Mouse (Mus musculus) CH12.LX (cell line): ENCODE results near the gene Coq8b. TPM values are rescaled to one million over a fixed set of nuclear protein-coding genes. Genes with fewer than 3 reads are reported as not detected.
"Not testable (repeated sequence)": the region's sequence is repeated elsewhere in the genome, so short reads cannot be mapped to it uniquely, and the experiment has no call there.

Experiments used
- DNase-seq: peaks from one replicate; pipeline ENCODE4 v3.0.0-alpha.2; 2013; ENCODE audit errors: extremely low read depth
- H3K27ac ChIP-seq: 2 replicates; pipeline ENCODE4 v1.5.1; 2012; ENCODE audit warnings: low read depth, mild to moderate bottlenecking, control low read depth, moderate library complexity; ENCODE audit not compliant: insufficient read depth
- H3K27me3 ChIP-seq: replicated peaks from 2 replicates; pipeline ENCODE3; 2012; ENCODE audit warnings: inconsistent platforms
- H3K36me3 ChIP-seq, 2 experiments: replicated peaks in 1 of 2; 2 replicates each; pipeline versions ENCODE3 to v1.6.1; 2012; ENCODE audit warnings: inconsistent platforms in 1 of 2, low read length in 1 of 2, mild to moderate bottlenecking in 1 of 2, mixed read lengths in 1 of 2, moderate library complexity in 1 of 2; ENCODE audit not compliant: control insufficient read depth in 1 of 2, insufficient read depth in 1 of 2
- H3K4me1 ChIP-seq, 2 experiments: 2 replicates each; pipeline ENCODE4 v1.6.1; 2012; ENCODE audit warnings: inconsistent platforms in 1 of 2, moderate library complexity in 1 of 2; ENCODE audit not compliant: insufficient read depth in 2 of 2, control insufficient read depth in 1 of 2
- H3K4me2 ChIP-seq: 2 replicates; pipeline ENCODE4 v1.6.1; 2012; ENCODE audit warnings: low read depth, mild to moderate bottlenecking, control low read depth; ENCODE audit not compliant: poor library complexity, insufficient read depth, severe bottlenecking
- H3K4me3 ChIP-seq, 3 experiments: fragments of 150-350 bp in 1 of 3; sonication (generic) in 1 of 3; replicated peaks in 1 of 3; 2 replicates each; pipeline versions ENCODE3 to v1.5.1; 2011 to 2012; ENCODE audit warnings: low read depth in 2 of 3, low read length in 2 of 3, mild to moderate bottlenecking in 2 of 3, moderate library complexity in 2 of 3, control low read depth in 1 of 3, improper control_type of control experiment in 1 of 3, inconsistent platforms in 1 of 3, mixed read lengths in 1 of 3; ENCODE audit not compliant: poor library complexity in 1 of 3
- H3K79me2 ChIP-seq: replicated peaks from 2 replicates; pipeline ENCODE4 v1.6.1; 2012; ENCODE audit warnings: mild to moderate bottlenecking, moderate library complexity; ENCODE audit not compliant: control insufficient read depth, poor library complexity, insufficient read depth, severe bottlenecking; ENCODE audit errors: extremely low read depth
- H3K9ac ChIP-seq: 2 replicates; pipeline ENCODE4 v1.6.1; 2012; ENCODE audit warnings: low read depth, mild to moderate bottlenecking, control low read depth, moderate library complexity; ENCODE audit not compliant: insufficient read depth
- H3K9me3 ChIP-seq: replicated peaks from 2 replicates; pipeline ENCODE3; 2012; ENCODE audit warnings: low read length, inconsistent platforms, mixed read lengths
- CTCF ChIP-seq, 2 experiments: IDR thresholded peaks in 1 of 2; conservative IDR thresholded peaks in 1 of 2; 2 replicates each; pipeline ENCODE4 v1.5.1; 2011 to 2012; ENCODE audit warnings: low read depth in 2 of 2, low read length in 2 of 2, improper control_type of control experiment in 1 of 2, inconsistent platforms in 1 of 2, mild to moderate bottlenecking in 1 of 2, moderate library complexity in 1 of 2
- EP300 ChIP-seq: IDR thresholded peaks from 2 replicates; pipeline ENCODE4 v1.6.1; 2011; ENCODE audit warnings: low read length, improper control_type of control experiment
- GABPA ChIP-seq: IDR thresholded peaks from 2 replicates; pipeline ENCODE4 v1.6.1; 2012; ENCODE audit warnings: low read depth, low read length, improper control_type of control experiment, inconsistent platforms; ENCODE audit not compliant: insufficient replicate concordance
- IRF4 ChIP-seq: IDR thresholded peaks from 2 replicates; pipeline ENCODE4 v1.6.1; 2014; ENCODE audit warnings: low read depth, mild to moderate bottlenecking, inconsistent platforms, low read length, improper control_type of control experiment
- MAFK ChIP-seq: IDR thresholded peaks from 2 replicates; pipeline ENCODE4 v1.6.1; 2011; ENCODE audit warnings: low read length, improper control_type of control experiment; ENCODE audit not compliant: insufficient replicate concordance
- MAX ChIP-seq: IDR thresholded peaks from 2 replicates; pipeline ENCODE4 v1.6.1; 2011; ENCODE audit warnings: low read length, improper control_type of control experiment
- MAZ ChIP-seq: IDR thresholded peaks from 2 replicates; pipeline ENCODE4 v1.6.1; 2012; ENCODE audit warnings: low read depth, mild to moderate bottlenecking, inconsistent platforms, low read length, improper control_type of control experiment, moderate library complexity
- NELFE ChIP-seq: IDR thresholded peaks from 2 replicates; pipeline ENCODE4 v1.6.1; 2011; ENCODE audit warnings: low read depth, low read length, improper control_type of control experiment
- NRF1 ChIP-seq: IDR thresholded peaks from 2 replicates; pipeline ENCODE4 v1.6.1; 2014; ENCODE audit warnings: low read depth, mild to moderate bottlenecking, inconsistent platforms, low read length, improper control_type of control experiment, moderate library complexity
- PAX5 ChIP-seq: IDR thresholded peaks from 2 replicates; pipeline ENCODE4 v1.6.1; 2012; ENCODE audit warnings: low read length, inconsistent platforms, mixed read lengths
- POLR2A ChIP-seq: IDR thresholded peaks from 2 replicates; pipeline ENCODE4 v1.6.1; 2011; ENCODE audit warnings: low read depth, mild to moderate bottlenecking, improper control_type of control experiment, low read length
- POLR2AphosphoS2 ChIP-seq: IDR thresholded peaks from 2 replicates; pipeline ENCODE4 v1.6.1; 2011; ENCODE audit warnings: low read depth, low read length, improper control_type of control experiment
- RAD21 ChIP-seq: IDR thresholded peaks from 2 replicates; pipeline ENCODE4 v1.6.1; 2011; ENCODE audit warnings: low read depth, mild to moderate bottlenecking, low read length, improper control_type of control experiment, moderate library complexity
- SMC3 ChIP-seq: IDR thresholded peaks from 2 replicates; pipeline ENCODE4 v1.6.1; 2011; ENCODE audit warnings: low read depth, low read length, improper control_type of control experiment
- USF1 ChIP-seq: IDR thresholded peaks from 2 replicates; pipeline ENCODE4 v1.6.1; 2014; ENCODE audit warnings: low read depth, mild to moderate bottlenecking, inconsistent platforms, low read length, improper control_type of control experiment
- ZMIZ1 ChIP-seq: IDR thresholded peaks from 2 replicates; pipeline ENCODE4 v1.6.1; 2012; ENCODE audit warnings: low read depth, mild to moderate bottlenecking, inconsistent platforms, low read length, improper control_type of control experiment
- ZNF384 ChIP-seq: IDR thresholded peaks from 2 replicates; pipeline ENCODE4 v1.6.1; 2012; ENCODE audit warnings: low read depth, low read length, improper control_type of control experiment, inconsistent platforms
- dilution Hi-C: fragments of 300-500 bp; cut with MboI; formaldehyde crosslinking; loops from 2 replicates; pipeline ENCODE4 v1.14.3; 2020; ENCODE audit warnings: low sequenced_read_pairs; ENCODE audit not compliant: extremely low pct_unique_long_range_greater_than_20kb, extremely low pct_ligation_motif_present
- in situ Hi-C: fragments of 300-500 bp; cut with MboI; formaldehyde crosslinking; loops from 3 replicates; pipeline ENCODE4 v1.14.3; 2019; ENCODE audit warnings: low sequenced_read_pairs, low pct_ligation_motif_present, low pct_unique_long_range_greater_than_20kb, mixed read lengths
- polyA plus RNA-seq: library from polyadenylated mRNA; unstranded; fragments of >175 nt; gene quantifications from 2 replicates; pipeline ENCODE4 v1.2.1, GENCODE M21; 2012; ENCODE audit warnings: low read depth; ENCODE audit not compliant: insufficient read length
- total RNA-seq, 2 experiments: library from RNA; depleted of rRNA; stranded (reverse); fragments of 300-350 nt in 1 of 2; fragments of >200 nt in 1 of 2; gene quantifications; 2 replicates each; pipeline ENCODE4 v1.2.3; 2012 to 2014

Coq8b gene
- total and polyA plus RNA-seq, 3 experiments, result 19.7 to 26.5 (median 21.3) TPM

DNA sequence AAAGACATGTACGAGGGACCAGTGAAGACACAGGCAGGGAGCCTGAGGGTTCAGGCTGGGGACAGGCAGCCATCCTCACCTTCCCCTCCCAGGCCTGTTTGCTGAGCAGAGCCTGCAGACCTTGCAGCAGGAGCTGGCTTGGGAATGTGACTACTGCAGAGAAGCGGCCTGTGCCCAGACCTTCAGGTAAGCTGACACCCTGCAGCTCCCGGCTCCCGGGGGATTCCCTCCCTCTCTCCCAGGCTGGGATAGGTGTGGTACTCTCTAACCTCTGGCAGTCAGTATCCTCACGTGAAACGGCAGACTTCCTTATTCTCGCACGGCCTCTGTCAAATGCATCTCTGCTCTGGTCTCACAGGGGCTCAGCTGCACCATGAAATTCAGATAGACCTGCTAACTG, 10.4 kb downstream of the Coq8b start:
- H3K9me3 ChIP-seq, result no peaks in the 10 kb centered on the region
- no peaks in the 10 kb centered on the region for H3K79me2 ChIP-seq
- peaks cover 0 to 7% of the 10 kb centered on the region in 2 experiments; a peak in 1 of 4 replicates for H3K4me1 ChIP-seq
- TF ChIP-seq MAZ, result no peak
- no peak for TF ChIP-seq SMC3
- TF ChIP-seq RAD21, result no peak
- TF ChIP-seq ZNF384, result no peak
- TF ChIP-seq MAFK, result no peak
- TF ChIP-seq NELFE, result no peak
- no peak for TF ChIP-seq PAX5
- TF ChIP-seq IRF4, result no peak
- TF ChIP-seq EP300, result no peak
- TF ChIP-seq POLR2A, result no peak
- no peak for TF ChIP-seq MAX
- TF ChIP-seq NRF1, result no peak
- no peak for TF ChIP-seq USF1
- TF ChIP-seq ZMIZ1, result no peak
- no peak for TF ChIP-seq GABPA
- H3K27me3 ChIP-seq, result no peaks in the 10 kb centered on the region
- no peak for DNase-seq
- no peak overlapping the region for H3K4me2 ChIP-seq
- dilution Hi-C loops (no loop called here), in situ Hi-C loops (no loop called here)
- no peak overlapping the region for H3K4me3 ChIP-seq
- peaks cover 66 to 79% of the 10 kb centered on the region in 2 experiments for H3K36me3 ChIP-seq
- H3K9ac ChIP-seq, result no peak overlapping the region
- no peak overlapping the region for H3K27ac ChIP-seq

GRCm38 (mm10) chr7:27244088-27244487, 11.3 kb downstream of the Coq8b start:
- dilution Hi-C loops, H3K27ac ChIP-seq, H3K9ac ChIP-seq, H3K4me1 ChIP-seq, in situ Hi-C loops, H3K79me2 ChIP-seq, H3K27me3 ChIP-seq, H3K4me3 ChIP-seq, DNase-seq, H3K4me2 ChIP-seq, H3K9me3 ChIP-seq: not testable (repeated sequence)
- peak; percentile 8 to 28; a peak in 2 of 4 replicates for TF ChIP-seq CTCF (conservative IDR thresholded peaks at IDR 0.05 in 1 of 2, IDR thresholded peaks at IDR 0.05 in 1 of 2; ENCODE audit: low read depth in 2 of 2, low read length in 2 of 2)
- H3K36me3 ChIP-seq, result peaks cover 63 to 73% of the 10 kb centered on the region in 2 experiments

GRCm38 (mm10) chr7:27249146-27249545, 16.3 kb downstream of the Coq8b start:
- Histone ChIP-seq H3K4me3 (no peak overlapping the region), H3K9ac (no peak overlapping the region), H3K27ac (no peak overlapping the region), H3K79me2 (no peaks in the 10 kb centered on the region), H3K27me3 (no peaks in the 10 kb centered on the region), H3K4me1 (no peaks in the 10 kb centered on the region), H3K9me3 (peaks cover 1% of the 10 kb centered on the region), H3K36me3 (peaks cover 44 to 71% of the 10 kb centered on the region in 2 experiments), H3K4me2 (no peak overlapping the region)
- DNase-seq, result no peak
- TF ChIP-seq CTCF (conservative IDR thresholded peaks at IDR 0.05 in 1 of 2, IDR thresholded peaks at IDR 0.05 in 1 of 2; ENCODE audit: low read depth in 2 of 2, low read length in 2 of 2), result peak in 1 of 2 experiments; percentile 66; a peak in 2 of 4 replicates
- peak; percentile 29; the same call in 1 of the 2 replicates for TF ChIP-seq SMC3
- TF ChIP-seq POLR2AphosphoS2, result no peak
- TF ChIP-seq RAD21, result peak; percentile 32
- in situ Hi-C loops, result no loop called here
- dilution Hi-C loops, result no loop called here
